Mouse (Mus musculus): Measurements from ENCODE around the gene Elavl1. TPM values are rescaled to one million over a fixed set of nuclear protein-coding genes. Genes with fewer than 3 reads are reported as not detected.

Elavl1 gene
- polyA plus RNA-seq, 1 experiment = 43.2 TPM

GRCm38 (mm10) chr8:4325751-4326036 lies 481 bp upstream of the Elavl1 start:
- no peak overlapping the region for H3K27ac ChIP-seq (ENCODE audit: control insufficient read depth, insufficient read depth, low read length)

GRCm38 (mm10) chr8:4324525-4324924 lies 688 bp downstream of the Elavl1 start:
- H3K27ac ChIP-seq (ENCODE audit: control insufficient read depth, insufficient read depth, low read length) = no peak overlapping the region
- H3K4me1 ChIP-seq (replicated peaks; ENCODE audit: control insufficient read depth, insufficient read depth, low read length) = peaks cover 11% of the 10 kb centered on the region
- no peak for DNase-seq
- no peaks in the 10 kb centered on the region for H3K27me3 ChIP-seq (ENCODE audit: control insufficient read depth, insufficient read depth, low read length)
- under 1% methylated on average over 42 of the region's 42 CpGs for WGBS
- peak overlapping the region; percentile 83 for H3K4me3 ChIP-seq (ENCODE audit: control insufficient read depth, insufficient read depth, low read length)
- no peak for TF ChIP-seq CTCF (IDR thresholded peaks at IDR 0.05; ENCODE audit: borderline replicate concordance, control insufficient read depth, extremely low read depth, insufficient read depth, low read length, poor library complexity)
- no peak for TF ChIP-seq POLR2A (IDR thresholded peaks at IDR 0.05; ENCODE audit: control insufficient read depth, extremely low read depth, insufficient read depth, low read length, poor library complexity)
- H3K36me3 ChIP-seq (ENCODE audit: control insufficient read depth, insufficient read depth, low read length) = peaks cover 6% of the 10 kb centered on the region

More at GRCm38 (mm10) chr8:4325751-4326036, 481 bp upstream of the Elavl1 start:
- TF ChIP-seq CTCF (IDR thresholded peaks at IDR 0.05; ENCODE audit: borderline replicate concordance, control insufficient read depth, extremely low read depth, insufficient read depth, low read length, poor library complexity) (no peak), POLR2A (IDR thresholded peaks at IDR 0.05; ENCODE audit: control insufficient read depth, extremely low read depth, insufficient read depth, low read length, poor library complexity) (no peak)
- Histone ChIP-seq H3K4me1 (replicated peaks; ENCODE audit: control insufficient read depth, insufficient read depth, low read length) (peaks cover 8% of the 10 kb centered on the region), H3K27me3 (ENCODE audit: control insufficient read depth, insufficient read depth, low read length) (no peaks in the 10 kb centered on the region), H3K4me3 (ENCODE audit: control insufficient read depth, insufficient read depth, low read length) (peak overlapping the region; percentile 57), H3K36me3 (ENCODE audit: control insufficient read depth, insufficient read depth, low read length) (peaks cover 6% of the 10 kb centered on the region)
- 15% methylated on average over 7 of the region's 7 CpGs for WGBS
- no peak for DNase-seq

GRCm38 (mm10) chr8:4323917-4324316 lies 1.3 kb downstream of the Elavl1 start:
- WGBS = 1% methylated on average over 6 of the region's 6 CpGs
- H3K36me3 ChIP-seq (ENCODE audit: control insufficient read depth, insufficient read depth, low read length) = peaks cover 6% of the 10 kb centered on the region
- no peak for DNase-seq
- peak overlapping the region; percentile 4; the same call in 1 of the 2 replicates for H3K4me3 ChIP-seq (ENCODE audit: control insufficient read depth, insufficient read depth, low read length)
- H3K4me1 ChIP-seq (replicated peaks; ENCODE audit: control insufficient read depth, insufficient read depth, low read length) = peaks cover 11% of the 10 kb centered on the region
- H3K27ac ChIP-seq (ENCODE audit: control insufficient read depth, insufficient read depth, low read length) = no peak overlapping the region
- no peaks in the 10 kb centered on the region for H3K27me3 ChIP-seq (ENCODE audit: control insufficient read depth, insufficient read depth, low read length)
- TF ChIP-seq POLR2A (IDR thresholded peaks at IDR 0.05; ENCODE audit: control insufficient read depth, extremely low read depth, insufficient read depth, low read length, poor library complexity) (no peak), CTCF (IDR thresholded peaks at IDR 0.05; ENCODE audit: borderline replicate concordance, control insufficient read depth, extremely low read depth, insufficient read depth, low read length, poor library complexity) (no peak)

- no peak overlapping the region for H3K27ac ChIP-seq (ENCODE audit: control insufficient read depth, insufficient read depth, low read length)
- H3K36me3 ChIP-seq (ENCODE audit: control insufficient read depth, insufficient read depth, low read length) = peaks cover 6% of the 10 kb centered on the region; the same call in 1 of the 2 replicates
- 44% methylated on average over 2 of the region's 2 CpGs for whole genome bisulfite sequencing
- TF ChIP-seq POLR2A (IDR thresholded peaks at IDR 0.05; ENCODE audit: control insufficient read depth, extremely low read depth, insufficient read depth, low read length, poor library complexity) (no peak), CTCF (IDR thresholded peaks at IDR 0.05; ENCODE audit: borderline replicate concordance, control insufficient read depth, extremely low read depth, insufficient read depth, low read length, poor library complexity) (no peak)
- peaks cover 11% of the 10 kb centered on the region for H3K4me1 ChIP-seq (replicated peaks; ENCODE audit: control insufficient read depth, insufficient read depth, low read length)
- no peaks in the 10 kb centered on the region for H3K27me3 ChIP-seq (ENCODE audit: control insufficient read depth, insufficient read depth, low read length)
- peak; percentile 87 for DNase-seq
- no peak overlapping the region for H3K4me3 ChIP-seq (ENCODE audit: control insufficient read depth, insufficient read depth, low read length)
These were observed 2.7 kb downstream of the Elavl1 start for GRCm38 (mm10) chr8:4322470-4322869.

GRCm38 (mm10) chr8:4321031-4321430 lies 4.2 kb downstream of the Elavl1 start:
- 84% methylated on average over 2 of the region's 2 CpGs for WGBS
- no peak overlapping the region for H3K27ac ChIP-seq (ENCODE audit: control insufficient read depth, insufficient read depth, low read length)
- H3K4me1 ChIP-seq (replicated peaks; ENCODE audit: control insufficient read depth, insufficient read depth, low read length) = peaks cover 11% of the 10 kb centered on the region
- no peak for DNase-seq
- TF ChIP-seq CTCF (IDR thresholded peaks at IDR 0.05; ENCODE audit: borderline replicate concordance, control insufficient read depth, extremely low read depth, insufficient read depth, low read length, poor library complexity) = no peak
- no peak for TF ChIP-seq POLR2A (IDR thresholded peaks at IDR 0.05; ENCODE audit: control insufficient read depth, extremely low read depth, insufficient read depth, low read length, poor library complexity)
- no peak overlapping the region for H3K4me3 ChIP-seq (ENCODE audit: control insufficient read depth, insufficient read depth, low read length)
- H3K27me3 ChIP-seq (ENCODE audit: control insufficient read depth, insufficient read depth, low read length) = no peaks in the 10 kb centered on the region
- peaks cover 6% of the 10 kb centered on the region; the same call in 1 of the 2 replicates for H3K36me3 ChIP-seq (ENCODE audit: control insufficient read depth, insufficient read depth, low read length)

GRCm38 (mm10) chr8:4320404-4320803 lies 4.8 kb downstream of the Elavl1 start:
- Histone ChIP-seq H3K4me1 (replicated peaks; ENCODE audit: control insufficient read depth, insufficient read depth, low read length) (peaks cover 9% of the 10 kb centered on the region), H3K4me3 (ENCODE audit: control insufficient read depth, insufficient read depth, low read length) (no peak overlapping the region), H3K27me3 (ENCODE audit: control insufficient read depth, insufficient read depth, low read length) (no peaks in the 10 kb centered on the region), H3K36me3 (ENCODE audit: control insufficient read depth, insufficient read depth, low read length) (peaks cover 6% of the 10 kb centered on the region; the same call in 1 of the 2 replicates), H3K27ac (ENCODE audit: control insufficient read depth, insufficient read depth, low read length) (no peak overlapping the region)
- no peak for TF ChIP-seq CTCF (IDR thresholded peaks at IDR 0.05; ENCODE audit: borderline replicate concordance, control insufficient read depth, extremely low read depth, insufficient read depth, low read length, poor library complexity)
- no peak for TF ChIP-seq POLR2A (IDR thresholded peaks at IDR 0.05; ENCODE audit: control insufficient read depth, extremely low read depth, insufficient read depth, low read length, poor library complexity)
- 94% methylated on average over 1 of the region's 1 CpGs for WGBS
- no peak for DNase-seq

GRCm38 (mm10) chr8:4319573-4319872 lies 5.7 kb downstream of the Elavl1 start:
- no peaks in the 10 kb centered on the region for H3K27me3 ChIP-seq (ENCODE audit: control insufficient read depth, insufficient read depth, low read length)
- TF ChIP-seq POLR2A (IDR thresholded peaks at IDR 0.05; ENCODE audit: control insufficient read depth, extremely low read depth, insufficient read depth, low read length, poor library complexity) (no peak), CTCF (IDR thresholded peaks at IDR 0.05; ENCODE audit: borderline replicate concordance, control insufficient read depth, extremely low read depth, insufficient read depth, low read length, poor library complexity) (no peak)
- no peak overlapping the region for H3K4me3 ChIP-seq (ENCODE audit: control insufficient read depth, insufficient read depth, low read length)
- H3K27ac ChIP-seq (ENCODE audit: control insufficient read depth, insufficient read depth, low read length) = no peak overlapping the region
- WGBS = 75% methylated on average over 11 of the region's 11 CpGs
- peaks cover 9% of the 10 kb centered on the region for H3K4me1 ChIP-seq (replicated peaks; ENCODE audit: control insufficient read depth, insufficient read depth, low read length)
- DNase-seq = no peak
- peaks cover 6% of the 10 kb centered on the region; the same call in 1 of the 2 replicates for H3K36me3 ChIP-seq (ENCODE audit: control insufficient read depth, insufficient read depth, low read length)

All from thymus, adult 2 months (tissue).